In genomic region chr12:16958851-16959250, GRCm38 (mm10) we compare ENCODE assay signal across 9 mouse cellular contexts. TPM values are rescaled to one million over a fixed set of nuclear protein-coding genes. Genes with fewer than 3 reads are reported as not detected.
DNase-seq lines count a peak whose midpoint lies in the region; ATAC-seq and TF ChIP-seq lines count a peak whose summit lies in the region.
"Had no signal": no experiment of that assay in that cellular context is flagged by ENCODE, and none has a peak within 500 bp of the region (broad histone marks: within the 10 kb centered on the region; RNA-seq: fewer than 3 reads in every experiment).

No protein-coding gene starts in this region.

- peaks cover 55% of the 10 kb centered on the region for H3K36me3 ChIP-seq in liver, adult 2 months (ENCODE audit: control insufficient read depth, insufficient read depth, low read length)
- H3K36me3 ChIP-seq in liver, embryonic 11.5 days (ENCODE audit: control insufficient read depth, insufficient read depth, low read length) = peaks cover 19% of the 10 kb centered on the region; the same call in 1 of the 2 replicates
- peaks cover 22% of the 10 kb centered on the region for H3K36me3 ChIP-seq in splenic B cell, adult 2 months (ENCODE audit: control insufficient read depth, insufficient read depth, low read length, poor library complexity, severe bottlenecking)
- peaks cover 75% of the 10 kb centered on the region for H3K36me3 ChIP-seq in heart, embryonic 10.5 days

- ATAC-seq in liver, embryonic 11.5 days (replicated peaks; ENCODE audit: low FRiP score) = no peak
- ATAC-seq in monocyte, adult 5-6 weeks (replicated peaks; ENCODE audit: insufficient number of reproducible peaks, low FRiP score, low TSS enrichment, poor library complexity, severe bottlenecking) = no peak

- H3K27me3 ChIP-seq in liver, adult 2 months (ENCODE audit: control insufficient read depth, insufficient read depth, low read length) = no peaks in the 10 kb centered on the region
- no peaks in the 10 kb centered on the region for H3K27me3 ChIP-seq in liver, embryonic 11.5 days (replicated peaks; ENCODE audit: control insufficient read depth, insufficient read depth, low read length)
- no peaks in the 10 kb centered on the region for H3K27me3 ChIP-seq in splenic B cell, adult 2 months (ENCODE audit: control insufficient read depth, insufficient read depth, low read length, poor library complexity, severe bottlenecking)
- no peaks in the 10 kb centered on the region for H3K27me3 ChIP-seq in heart, embryonic 10.5 days (ENCODE audit: insufficient read depth, poor library complexity, severe bottlenecking)
- H3K27me3 ChIP-seq: limb, embryonic 15.5 days had no signal

- 55% methylated on average over 1 of the region's 1 CpGs for WGBS in liver, adult 2 months
- WGBS in liver, embryonic 11.5 days = 67% methylated on average over 1 of the region's 1 CpGs
- 55% methylated on average over 1 of the region's 1 CpGs for WGBS in heart, embryonic 10.5 days

- H3K9ac ChIP-seq in liver, adult 2 months (ENCODE audit: low read depth, low read length) = no peak overlapping the region
- H3K9ac ChIP-seq in liver, embryonic 11.5 days (ENCODE audit: low read depth, low read length) = no peak overlapping the region
- H3K9ac ChIP-seq: limb, embryonic 15.5 days had no signal

- TF ChIP-seq CTCF in liver, adult 2 months (IDR thresholded peaks at IDR 0.05; ENCODE audit: low read depth, low read length) = peak; percentile 33; the same call in 1 of the 2 replicates

- H3K4me1 ChIP-seq in liver, adult 2 months (ENCODE audit: control insufficient read depth, insufficient read depth, low read length) = no peaks in the 10 kb centered on the region
- no peaks in the 10 kb centered on the region for H3K4me1 ChIP-seq in liver, embryonic 11.5 days (replicated peaks; ENCODE audit: control insufficient read depth, insufficient read depth, low read length)
- no peaks in the 10 kb centered on the region for H3K4me1 ChIP-seq in heart, embryonic 10.5 days
- H3K4me1 ChIP-seq: limb, embryonic 15.5 days had no signal

- no peak overlapping the region for H3K27ac ChIP-seq in liver, adult 2 months (replicated peaks; ENCODE audit: insufficient read depth, low read depth, low read length)
- H3K27ac ChIP-seq in liver, embryonic 11.5 days (ENCODE audit: low read depth, low read length) = no peak overlapping the region
- no peak overlapping the region for H3K27ac ChIP-seq in heart, embryonic 10.5 days
- H3K27ac ChIP-seq: limb, embryonic 15.5 days had no signal

- no peak overlapping the region for H3K4me2 ChIP-seq in liver, embryonic 11.5 days
- H3K4me2 ChIP-seq: limb, embryonic 15.5 days had no signal

- H3K4me3 ChIP-seq in liver, adult 2 months (ENCODE audit: insufficient read depth, low read depth, low read length) = no peak overlapping the region
- H3K4me3 ChIP-seq in liver, embryonic 11.5 days (ENCODE audit: low read depth, low read length) = no peak overlapping the region
- H3K4me3 ChIP-seq in heart, embryonic 10.5 days = no peak overlapping the region
- H3K4me3 ChIP-seq: erythroblast, embryonic 14.5 days; limb, embryonic 15.5 days had no signal

- peak; percentile 33 for DNase-seq in liver, adult 2 months (ENCODE audit: extremely low read depth, low read depth, low spot score)
- no peak for DNase-seq in liver, embryonic 11.5 days (ENCODE audit: low spot score)
- DNase-seq in R1 (ENCODE audit: low read depth, low spot score) = peak; percentile 81
- DNase-seq in embryo, embryonic 9.5 days (ENCODE audit: extremely low spot score) = peak; percentile 6
- peak; percentile 54 for DNase-seq in splenic B cell, adult 2 months (ENCODE audit: low read depth, low spot score)
- no peak for DNase-seq in heart, embryonic 10.5 days (ENCODE audit: low spot score)

- TF ChIP-seq POLR2A in liver, adult 2 months (IDR thresholded peaks at IDR 0.05; ENCODE audit: extremely low read depth, insufficient read depth, low read length) = no peak

- H3K9me3 ChIP-seq in liver, embryonic 11.5 days (ENCODE audit: control insufficient read depth, low read length) = no peaks in the 10 kb centered on the region
- H3K9me3 ChIP-seq in heart, embryonic 10.5 days = no peaks in the 10 kb centered on the region
- H3K9me3 ChIP-seq: limb, embryonic 15.5 days had no signal

- H3K79me2 ChIP-seq in liver, adult 2 months (ENCODE audit: control insufficient read depth, insufficient read depth, low read length) = no peaks in the 10 kb centered on the region; the same call in 1 of the 2 replicates

RNA-seq across cellular contexts. Expression of gene Pqlc3, which starts 41.4 kb away (rescaled TPM):
- 0.92 and 1.8 TPM in 2 replicates for total RNA-seq in liver, adult 2 months (2014; rRNA removed)
- 0.34 and 0.41 TPM in 2 replicates for polyA plus RNA-seq in liver, adult 2 months (2012; rRNA removed)
- 4.6 and 5.1 TPM in 2 replicates for polyA plus RNA-seq in liver, embryonic 11.5 days (2014; fragmentation: Nextera tagmentation; extraction: Ambion mirVana)
- 48.6 to 53.1 TPM (median 52.5 TPM) in 3 replicates for total RNA-seq in monocyte, adult 5-6 weeks (2017)
- 4.1 and 4.4 TPM in 2 replicates for polyA plus RNA-seq in heart, embryonic 10.5 days (2016; fragmentation: Nextera tagmentation; extraction: Ambion mirVana)

RNA-seq across cellular contexts. Expression of gene 2410004P03Rik, which starts 52.7 kb away (rescaled TPM):
- total RNA-seq in liver, adult 2 months (2014; rRNA removed) = not detected in 2 replicates
- polyA plus RNA-seq in liver, adult 2 months (2012; rRNA removed) = not detected in 2 replicates
- polyA plus RNA-seq in liver, embryonic 11.5 days (2014; fragmentation: Nextera tagmentation; extraction: Ambion mirVana) = 0.11 and 0.40 TPM in 2 replicates
- not detected in 3 replicates for total RNA-seq in monocyte, adult 5-6 weeks (2017)
- 0.18 and 0.19 TPM in 2 replicates for polyA plus RNA-seq in heart, embryonic 10.5 days (2016; fragmentation: Nextera tagmentation; extraction: Ambion mirVana)
- polyA plus RNA-seq: erythroblast, embryonic 14.5 days had no signal

Comparison
In these comparisons a context has a peak if more than half of its experiments do, and no peak if none do; other contexts are left out.
1. DNase-seq: peak in liver, adult 2 months (single experiment), R1 (single experiment), embryo, embryonic 9.5 days (single experiment) and splenic B cell, adult 2 months (single experiment); none in liver, embryonic 11.5 days (single experiment) and heart, embryonic 10.5 days (single experiment).